Mouse (Mus musculus) heart, adult 2 months (tissue): Measurements from ENCODE around the gene Zfp541. TPM values are rescaled to one million over a fixed set of nuclear protein-coding genes. Genes with fewer than 3 reads are reported as not detected.

Source experiments
- DNase-seq, 2 experiments: peaks; one replicate each; pipeline ENCODE4 v3.0.0; 2021
- H3K27ac ChIP-seq: fragments of 200-600 bp; 2 replicates; pipeline ENCODE4 v1.8.1; 2022
- H3K27me3 ChIP-seq: fragments of 200-500 bp; 2 replicates; pipeline ENCODE4 v1.6.1; 2012; ENCODE audit warnings: mild to moderate bottlenecking, low read length, inconsistent platforms, mixed read lengths; ENCODE audit not compliant: control insufficient read depth, insufficient read depth
- H3K36me3 ChIP-seq: fragments of 200-500 bp; 2 replicates; pipeline ENCODE4 v1.6.1; 2012; ENCODE audit warnings: low read length, inconsistent platforms; ENCODE audit not compliant: control insufficient read depth, insufficient read depth
- H3K4me1 ChIP-seq: fragments of 200-500 bp; 2 replicates; pipeline ENCODE4 v1.6.1; 2011; ENCODE audit warnings: low read length; ENCODE audit not compliant: control insufficient read depth, insufficient read depth
- H3K4me3 ChIP-seq: fragments of 200-600 bp; 2 replicates; pipeline ENCODE4 v1.8.1; 2022
- H3K79me2 ChIP-seq: fragments of 200-500 bp; replicated peaks from 2 replicates; pipeline ENCODE4 v1.6.1; 2012; ENCODE audit warnings: mild to moderate bottlenecking, inconsistent platforms, low read length, moderate library complexity, mixed read lengths; ENCODE audit not compliant: control insufficient read depth, insufficient read depth
- H3K9ac ChIP-seq: fragments of 200-500 bp; 2 replicates; pipeline ENCODE4 v1.6.1; 2012; ENCODE audit warnings: low read depth, mild to moderate bottlenecking, control low read depth, inconsistent platforms, low read length, mixed read lengths
- CTCF ChIP-seq: fragments of 200-600 bp; IDR thresholded peaks from 2 replicates; pipeline ENCODE4 v1.8.1; 2022; ENCODE audit warnings: antibody characterized with exemption, mild to moderate bottlenecking, moderate library complexity
- EP300 ChIP-seq: fragments of 200-500 bp; IDR thresholded peaks from 2 replicates; pipeline ENCODE4 v1.6.1; 2011; ENCODE audit warnings: low read depth, low read length, control low read depth; ENCODE audit not compliant: insufficient read depth
- POLR2A ChIP-seq: fragments of 200-500 bp; IDR thresholded peaks from 2 replicates; pipeline ENCODE4 v1.6.1; 2011; ENCODE audit warnings: mild to moderate bottlenecking, low read depth, low read length, control low read depth; ENCODE audit not compliant: insufficient read depth
- WGBS: fragments of 180-500 bp; shearing (Covaris S2); methylation state at CpG from one replicate; pipeline ENCODE4 v1.1.7; 2018; 5-methylcytosine and 5-hydroxymethylcytosine counted together
- intact Hi-C: fragments of 180-260 bp; cut with DNase I; formaldehyde crosslinking; loops from one replicate; pipeline ENCODE4 v1.15.1; 2025
- polyA plus RNA-seq: library from polyadenylated mRNA; depleted of rRNA; stranded (reverse); fragments of >200 nt; gene quantifications from 2 replicates; pipeline ENCODE4 v1.2.3, GENCODE M21; 2012
- total RNA-seq, 2 experiments: library from RNA; stranded (reverse); gene quantifications; 2 replicates each; pipeline ENCODE4 v1.2.3; 2021

The Zfp541 gene
- total and polyA plus RNA-seq, 3 experiments: 0.02 TPM; not detected in 2

DNA sequence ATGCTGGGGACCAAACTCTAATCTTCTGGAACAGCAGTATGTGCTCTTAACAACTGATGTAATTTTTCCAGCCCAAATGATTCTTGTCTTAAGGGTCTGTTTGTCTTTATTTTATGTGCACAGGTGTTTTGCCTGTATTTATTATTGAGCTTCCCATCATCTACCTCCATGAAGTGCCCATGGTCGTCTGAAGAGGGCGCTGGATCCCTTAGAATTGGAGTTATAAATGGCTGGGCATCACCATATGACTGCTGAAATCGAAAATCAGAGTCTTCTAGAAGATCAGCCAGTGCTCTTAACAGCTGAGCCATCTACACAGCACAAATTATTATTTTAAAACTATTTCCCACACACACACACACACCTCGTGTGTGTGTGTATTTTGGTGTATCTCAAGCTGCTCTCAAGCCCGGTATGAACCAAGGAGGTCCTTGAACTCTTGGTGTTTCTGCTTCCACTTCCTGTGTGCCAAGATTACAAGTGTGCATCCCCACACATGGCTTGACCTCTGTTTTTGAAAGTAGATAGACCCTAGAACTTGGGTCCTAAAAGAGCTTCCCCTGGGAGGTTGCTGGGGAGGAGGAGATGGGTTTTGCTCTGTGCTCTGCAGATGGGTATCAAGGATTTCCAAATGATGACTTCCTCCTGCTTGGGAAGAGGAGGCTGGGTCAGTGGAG lies 5.0 kb upstream of the Zfp541 start:
- H3K36me3 ChIP-seq: no peaks in the 10 kb centered on the region
- DNase-seq: no peak
- WGBS: 16% methylated on average over 5 of the region's 5 CpGs
- H3K4me3 ChIP-seq: no peak overlapping the region
- H3K27me3 ChIP-seq: peaks cover 2% of the 10 kb centered on the region; the same call in 1 of the 2 replicates
- H3K4me1 ChIP-seq: peaks cover 2% of the 10 kb centered on the region; the same call in 1 of the 2 replicates
- TF ChIP-seq POLR2A: no peak
- peak; percentile 57 for TF ChIP-seq CTCF
- H3K27ac ChIP-seq: no peak overlapping the region
- H3K9ac ChIP-seq: no peak overlapping the region
- intact Hi-C loops: no loop called here
- no peaks in the 10 kb centered on the region for H3K79me2 ChIP-seq

DNA sequence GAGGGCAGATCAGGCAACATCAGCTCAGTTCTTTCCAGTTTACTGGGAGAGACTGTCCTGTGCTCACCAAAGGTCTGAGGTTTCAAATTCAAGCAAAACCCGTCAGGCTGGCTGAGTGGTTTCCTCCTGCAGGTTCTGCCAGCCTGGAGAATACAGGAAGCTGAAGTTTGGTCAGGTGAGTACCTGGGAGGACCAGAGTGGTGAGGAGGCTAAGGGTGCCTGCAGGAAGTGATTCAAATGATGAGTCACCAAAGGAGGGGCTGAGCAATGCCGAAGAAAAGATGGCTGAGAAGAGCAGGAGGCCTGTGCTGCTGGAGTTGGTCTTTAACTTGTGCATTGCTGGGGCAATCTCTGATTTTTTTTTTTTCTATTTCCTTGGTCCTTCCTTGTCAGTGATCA lies 4.5 kb upstream of the Zfp541 start:
- no peaks in the 10 kb centered on the region for H3K4me1 ChIP-seq
- no peaks in the 10 kb centered on the region for H3K79me2 ChIP-seq
- intact Hi-C loops: no loop called here
- WGBS: 52% methylated on average over 2 of the region's 2 CpGs
- H3K27me3 ChIP-seq: peaks cover 5% of the 10 kb centered on the region; the same call in 1 of the 2 replicates
- no peak overlapping the region for H3K9ac ChIP-seq
- H3K27ac ChIP-seq: no peak overlapping the region
- DNase-seq: no peak
- H3K36me3 ChIP-seq: no peaks in the 10 kb centered on the region
- no peak overlapping the region for H3K4me3 ChIP-seq
- TF ChIP-seq POLR2A (no peak), CTCF (no peak), EP300 (no peak)

DNA sequence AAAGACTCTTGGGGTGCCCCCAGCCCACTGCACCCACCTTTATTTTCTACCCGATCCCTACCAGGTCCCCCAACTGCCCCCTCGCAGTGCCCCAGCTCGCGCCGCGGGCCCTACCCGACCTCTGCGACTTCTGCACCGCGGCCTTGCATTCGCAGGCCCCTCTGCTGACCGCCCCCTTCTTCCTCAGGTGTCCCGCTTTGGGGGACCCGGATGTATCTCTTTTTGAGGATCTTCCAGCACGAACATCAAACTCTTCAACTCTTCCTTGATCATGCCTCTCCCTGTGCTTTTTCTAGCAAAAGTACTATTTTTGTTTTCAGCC lies 446 bp downstream of the Zfp541 start:
- H3K36me3 ChIP-seq: no peaks in the 10 kb centered on the region
- H3K27me3 ChIP-seq: peaks cover 5% of the 10 kb centered on the region; the same call in 1 of the 2 replicates
- DNase-seq: no peak
- no peak overlapping the region for H3K4me3 ChIP-seq
- H3K9ac ChIP-seq: no peak overlapping the region
- H3K79me2 ChIP-seq: no peaks in the 10 kb centered on the region
- no peaks in the 10 kb centered on the region for H3K4me1 ChIP-seq
- TF ChIP-seq EP300: no peak
- TF ChIP-seq CTCF: no peak
- TF ChIP-seq POLR2A: no peak
- intact Hi-C loops: no loop called here
- 75% methylated on average over 15 of the region's 15 CpGs for WGBS
- H3K27ac ChIP-seq: no peak overlapping the region

DNA sequence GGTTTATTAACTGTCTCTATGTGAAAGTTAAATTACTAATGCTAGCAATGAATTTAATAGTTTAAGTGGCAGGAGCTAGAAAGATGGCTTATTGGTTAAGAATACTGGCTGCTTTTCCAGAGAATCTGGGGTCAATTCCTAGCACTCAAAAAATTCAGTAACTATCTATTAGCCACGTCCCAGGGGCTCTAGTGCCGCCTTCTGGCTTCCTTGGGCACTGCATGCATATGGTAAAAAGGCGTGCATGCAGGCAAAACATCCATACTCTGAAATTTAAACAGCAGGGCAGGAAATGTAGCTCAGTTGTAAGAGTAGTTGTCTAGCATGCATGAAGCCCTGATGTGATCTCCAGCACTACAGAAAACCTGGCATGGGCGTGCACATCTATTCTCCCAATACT lies 1.9 kb downstream of the Zfp541 start:
- intact Hi-C loops: no loop called here
- TF ChIP-seq EP300 (no peak), CTCF (peak; percentile 55), POLR2A (no peak)
- no peak for DNase-seq
- H3K27me3 ChIP-seq: peaks cover 5% of the 10 kb centered on the region; the same call in 1 of the 2 replicates
- H3K4me3 ChIP-seq: no peak overlapping the region
- no peak overlapping the region for H3K9ac ChIP-seq
- H3K36me3 ChIP-seq: no peaks in the 10 kb centered on the region
- WGBS: 37% methylated on average over 4 of the region's 4 CpGs
- no peak overlapping the region for H3K27ac ChIP-seq
- H3K4me1 ChIP-seq: no peaks in the 10 kb centered on the region
- H3K79me2 ChIP-seq: no peaks in the 10 kb centered on the region

DNA sequence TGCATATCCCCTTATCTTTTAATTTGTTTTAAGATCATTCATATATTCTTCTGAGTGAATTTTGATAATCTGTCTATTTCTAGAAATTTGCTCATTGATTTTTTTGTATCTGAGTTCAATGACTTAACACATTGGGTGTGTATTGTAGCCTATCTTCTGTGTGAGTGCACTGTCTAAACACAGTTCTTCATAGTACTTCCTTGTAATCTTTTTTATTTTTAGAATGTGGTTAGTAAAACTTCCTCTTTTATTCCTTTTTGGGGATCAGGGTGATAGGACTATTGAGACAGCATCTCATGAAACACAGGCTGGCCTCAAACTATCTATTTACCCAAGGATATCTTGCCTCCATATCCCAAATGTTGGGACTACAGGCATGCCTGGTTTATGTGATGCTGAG lies 9.2 kb downstream of the Zfp541 start:
- H3K27ac ChIP-seq: no peak overlapping the region
- H3K36me3 ChIP-seq: no peaks in the 10 kb centered on the region
- no peaks in the 10 kb centered on the region for H3K79me2 ChIP-seq
- no peaks in the 10 kb centered on the region for H3K27me3 ChIP-seq
- no peak overlapping the region for H3K4me3 ChIP-seq
- H3K9ac ChIP-seq: no peak overlapping the region
- no peaks in the 10 kb centered on the region for H3K4me1 ChIP-seq
- no peak for DNase-seq
- TF ChIP-seq CTCF (no peak), POLR2A (no peak), EP300 (no peak)
- intact Hi-C loops: no loop called here

DNA sequence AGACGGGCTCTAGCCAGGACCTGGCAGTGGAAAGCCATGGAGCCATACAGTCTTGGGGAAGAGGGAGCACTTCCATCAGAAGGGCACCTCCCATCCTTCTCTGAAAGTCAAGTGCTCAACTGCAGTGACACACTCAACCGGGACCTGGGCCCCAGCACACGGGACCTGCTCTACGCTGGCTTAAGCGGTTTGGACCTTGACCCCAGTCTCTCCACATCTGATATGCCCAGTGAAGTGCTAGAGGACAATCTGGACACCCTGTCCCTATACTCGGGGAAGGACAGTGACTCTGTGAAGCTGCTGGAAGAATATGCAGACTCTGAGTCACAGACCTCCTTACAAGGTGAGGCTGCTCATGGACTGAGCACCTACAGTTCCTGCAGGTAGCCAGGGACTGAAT lies 10.3 kb downstream of the Zfp541 start:
- TF ChIP-seq CTCF (no peak), POLR2A (no peak), EP300 (no peak)

More for the DNA sequence above, 10.3 kb downstream of the Zfp541 start:
- intact Hi-C loops: no loop called here
- Histone ChIP-seq H3K9ac (no peak overlapping the region), H3K36me3 (no peaks in the 10 kb centered on the region), H3K27me3 (no peaks in the 10 kb centered on the region), H3K4me1 (no peaks in the 10 kb centered on the region), H3K27ac (no peak overlapping the region), H3K79me2 (no peaks in the 10 kb centered on the region), H3K4me3 (no peak overlapping the region)
- WGBS: 75% methylated on average over 6 of the region's 6 CpGs
- no peak for DNase-seq
